Mouse (Mus musculus): ENCODE data around the gene Tctn1. TPM values are rescaled to one million over a fixed set of nuclear protein-coding genes. Genes with fewer than 3 reads are reported as not detected.

The Tctn1 gene
- total and polyA plus RNA-seq, 3 experiments: 3.8 to 6.0 TPM; not detected in 1

DNA sequence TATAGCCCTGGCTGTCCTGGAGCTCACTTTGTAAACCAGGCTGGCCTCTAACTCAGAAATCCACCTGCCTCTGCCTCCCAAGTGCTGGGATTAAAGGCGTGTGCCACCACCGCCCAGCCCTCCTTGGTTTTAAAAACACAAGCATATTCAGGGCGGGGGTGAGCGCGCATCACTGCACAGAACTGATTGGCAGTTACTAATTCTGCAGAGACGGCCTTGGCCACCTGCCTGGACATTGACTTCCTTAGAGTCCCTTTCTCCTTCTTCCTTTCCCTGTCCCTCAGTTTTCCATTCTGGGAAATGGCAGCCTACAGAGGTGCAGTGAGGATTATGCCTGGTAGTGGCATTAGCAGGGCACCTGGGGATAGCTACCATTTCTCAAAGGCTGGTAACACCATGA, 46.6 kb downstream of the Tctn1 start:
- DNase-seq (ENCODE audit: low read depth, low spot score): no peak
- Histone ChIP-seq H3K9me3 (replicated peaks; ENCODE audit: insufficient read depth, low read length) (no peaks in the 10 kb centered on the region), H3K27ac (ENCODE audit: control insufficient read depth, low read depth, low read length) (no peak overlapping the region), H3K79me2 (ENCODE audit: control insufficient read depth, insufficient read depth, low read length, poor library complexity) (no peaks in the 10 kb centered on the region), H3K36me3 (ENCODE audit: control insufficient read depth in 1 of 2, insufficient read depth in 2 of 2, low read length in 2 of 2) (no peaks in the 10 kb centered on the region), H3K4me1 (ENCODE audit: control insufficient read depth in 1 of 2, insufficient read depth in 2 of 2, low read length in 2 of 2) (no peaks in the 10 kb centered on the region), H3K27me3 (ENCODE audit: control insufficient read depth in 1 of 2, insufficient read depth in 2 of 2, low read length in 2 of 2) (no peaks in the 10 kb centered on the region), H3K9ac (ENCODE audit: control insufficient read depth, low read depth, low read length, poor library complexity, severe bottlenecking) (no peak overlapping the region), H3K4me3 (ENCODE audit: control insufficient read depth in 1 of 2, insufficient read depth in 1 of 2, low read depth in 2 of 2, low read length in 2 of 2) (no peak overlapping the region)
- TF ChIP-seq BHLHE40 (IDR thresholded peaks at IDR 0.05; ENCODE audit: borderline replicate concordance, low read depth, low read length) (no peak), MXI1 (IDR thresholded peaks at IDR 0.05; ENCODE audit: low read depth, low read length) (no peak)

DNA sequence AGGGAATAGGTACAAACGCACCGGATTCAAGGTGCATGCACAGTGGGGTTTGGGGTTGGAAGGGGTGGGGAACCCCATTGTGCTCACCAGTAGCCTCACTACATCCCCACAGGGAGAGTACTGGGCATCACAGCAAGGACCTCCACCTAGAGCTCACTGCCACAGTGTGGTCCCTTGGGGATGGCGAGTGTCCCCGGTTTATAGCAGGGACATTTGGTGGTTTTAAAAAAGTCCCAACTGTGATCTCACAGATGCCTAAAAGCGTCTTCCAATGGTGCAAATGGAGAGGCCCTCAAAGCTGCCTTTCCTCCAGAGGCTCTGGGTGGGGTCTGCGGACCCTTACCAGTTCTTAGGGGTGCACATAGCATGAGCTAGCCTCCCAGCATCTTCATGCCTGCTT, 50.4 kb downstream of the Tctn1 start:
- H3K27me3 ChIP-seq (ENCODE audit: control insufficient read depth in 1 of 2, insufficient read depth in 2 of 2, low read length in 2 of 2): no peaks in the 10 kb centered on the region
- H3K9ac ChIP-seq (ENCODE audit: control insufficient read depth, low read depth, low read length, poor library complexity, severe bottlenecking): no peak overlapping the region
- H3K9me3 ChIP-seq (replicated peaks; ENCODE audit: insufficient read depth, low read length): no peaks in the 10 kb centered on the region
- TF ChIP-seq ZKSCAN1 (IDR thresholded peaks at IDR 0.05; ENCODE audit: low read depth, low read length): no peak
- TF ChIP-seq EP300 (IDR thresholded peaks at IDR 0.05; ENCODE audit: low read depth in 1 of 2, low read length in 2 of 2): no peak
- no peak for TF ChIP-seq USF2 (IDR thresholded peaks at IDR 0.05; ENCODE audit: borderline replicate concordance in 1 of 2, insufficient read depth in 1 of 2, low read depth in 1 of 2, low read length in 2 of 2)
- no peak for TF ChIP-seq MEF2A (IDR thresholded peaks at IDR 0.05; ENCODE audit: extremely low read depth, insufficient replicate concordance, low read depth, low read length, poor library complexity, severe bottlenecking)
- no peak for TF ChIP-seq SIN3A (IDR thresholded peaks at IDR 0.05; ENCODE audit: low read length)
- TF ChIP-seq USF1 (IDR thresholded peaks at IDR 0.05; ENCODE audit: low read depth, low read length): no peak
- TF ChIP-seq CTCF (IDR thresholded peaks at IDR 0.05 in 2 of 3, conservative IDR thresholded peaks at IDR 0.05 in 1 of 3; ENCODE audit: control insufficient read depth in 1 of 3, insufficient read depth in 1 of 3, low read depth in 2 of 3, low read length in 3 of 3, poor library complexity in 1 of 3, severe bottlenecking in 1 of 3): no peak
- no peak for TF ChIP-seq RAD21 (IDR thresholded peaks at IDR 0.05; ENCODE audit: low read depth, low read length)
- TF ChIP-seq E2F4 (IDR thresholded peaks at IDR 0.05; ENCODE audit: borderline replicate concordance, low read depth, low read length): no peak
- TF ChIP-seq POLR2A (IDR thresholded peaks at IDR 0.05; ENCODE audit: control insufficient read depth in 1 of 2, insufficient read depth in 1 of 2, low read depth in 1 of 2, low read length in 2 of 2, poor library complexity in 1 of 2): no peak
- no peak for TF ChIP-seq MYB (IDR thresholded peaks at IDR 0.05; ENCODE audit: low read depth, low read length)
- TF ChIP-seq ETS1 (IDR thresholded peaks at IDR 0.05; ENCODE audit: low read depth, low read length): no peak
- TF ChIP-seq ZMIZ1 (IDR thresholded peaks at IDR 0.05; ENCODE audit: low read depth, low read length): no peak
- no peak for TF ChIP-seq SMC3 (IDR thresholded peaks at IDR 0.05; ENCODE audit: low read depth, low read length)
- no peak for TF ChIP-seq CHD1 (IDR thresholded peaks at IDR 0.05; ENCODE audit: low read depth, low read length)
- H3K4me3 ChIP-seq (ENCODE audit: control insufficient read depth in 1 of 2, insufficient read depth in 1 of 2, low read depth in 2 of 2, low read length in 2 of 2): no peak overlapping the region
- no peak overlapping the region for H3K27ac ChIP-seq (ENCODE audit: control insufficient read depth, low read depth, low read length)
- DNase-seq (ENCODE audit: low read depth, low spot score): no peak
- no peaks in the 10 kb centered on the region for H3K4me1 ChIP-seq (ENCODE audit: control insufficient read depth in 1 of 2, insufficient read depth in 2 of 2, low read length in 2 of 2)
- no peaks in the 10 kb centered on the region for H3K36me3 ChIP-seq (ENCODE audit: control insufficient read depth in 1 of 2, insufficient read depth in 2 of 2, low read length in 2 of 2)
- no peaks in the 10 kb centered on the region for H3K79me2 ChIP-seq (ENCODE audit: control insufficient read depth, insufficient read depth, low read length, poor library complexity)

All from MEL (cell line).